Mouse (Mus musculus) CH12F3 (cell line): Measurements from ENCODE around the gene Serpina16.

Experiments
- in situ Hi-C: fragments of 300-500 bp; cut with MboI; formaldehyde crosslinking; loops from 2 replicates; pipeline ENCODE4 v1.14.3; 2020; ENCODE audit warnings: low sequenced_read_pairs

The Serpina16 gene

GRCm38 (mm10) chr12:103657991-103658390, 17.9 kb downstream of the Serpina16 start:
- in situ Hi-C loops, result no loop called here

- in situ Hi-C loops, result no loop called here
Measured at GRCm38 (mm10) chr12:103656848-103657626, 18.9 kb downstream of the Serpina16 start, which contains the start of gene Serpina6. TSS of gene Serpina6 (minus strand) at chr12:103657212.

- in situ Hi-C loops, result no loop called here
Measured at GRCm38 (mm10) chr12:103655123-103656044, 20.6 kb downstream of the Serpina16 start.

GRCm38 (mm10) chr12:103653836-103654235, 22.1 kb downstream of the Serpina16 start:
- in situ Hi-C loops, result no loop called here

GRCm38 (mm10) chr12:103646314-103646713, 29.6 kb downstream of the Serpina16 start:
- in situ Hi-C loops, result no loop called here

- in situ Hi-C loops, result no loop called here
Measured at GRCm38 (mm10) chr12:103644601-103645000, 31.3 kb downstream of the Serpina16 start.

- in situ Hi-C loops, result no loop called here
Measured at GRCm38 (mm10) chr12:103643818-103644217, 32.1 kb downstream of the Serpina16 start.

GRCm38 (mm10) chr12:103643336-103643735, 32.6 kb downstream of the Serpina16 start:
- in situ Hi-C loops, result no loop called here

- in situ Hi-C loops, result no loop called here
Measured at GRCm38 (mm10) chr12:103635846-103636245, 40.1 kb downstream of the Serpina16 start.

GRCm38 (mm10) chr12:103634430-103634829, 41.5 kb downstream of the Serpina16 start:
- in situ Hi-C loops, result no loop called here

GRCm38 (mm10) chr12:103631203-103631612, 44.7 kb downstream of the Serpina16 start, which contains the start of gene Serpina10:
TSS of gene Serpina10 (minus strand) at chr12:103631444.
- in situ Hi-C loops, result no loop called here
